Mouse (Mus musculus) cerebellum, adult 9-10 months (tissue): ENCODE measurements around the gene Ltbp4.
A peak's percentile ranks its signal among the peaks of the same experiment; 100 is the strongest.

Source experiments
- DNase-seq: peaks from one replicate; pipeline ENCODE4 v3.0.0; 2022

The Ltbp4 gene

DNA sequence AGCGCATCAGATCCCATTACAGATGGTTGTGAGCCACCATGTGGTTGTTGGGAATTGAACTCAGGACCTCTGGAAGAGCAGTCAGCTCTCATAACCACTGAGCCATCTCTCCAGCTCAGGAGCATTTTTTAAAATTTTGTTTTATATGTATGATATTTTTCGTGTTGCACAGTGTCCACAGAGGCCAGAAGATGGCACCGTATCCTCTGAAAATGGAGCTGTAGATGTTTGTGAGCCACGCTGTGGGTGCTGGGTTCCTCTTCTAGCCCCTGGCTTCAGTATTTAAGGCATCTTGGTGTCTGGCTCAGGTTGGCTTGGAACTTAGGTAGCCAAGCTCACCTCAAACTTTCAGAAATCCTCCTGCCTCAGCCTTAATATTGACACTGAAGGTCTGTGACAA, 41.0 kb downstream of the Ltbp4 start:
- no peak for DNase-seq

DNA sequence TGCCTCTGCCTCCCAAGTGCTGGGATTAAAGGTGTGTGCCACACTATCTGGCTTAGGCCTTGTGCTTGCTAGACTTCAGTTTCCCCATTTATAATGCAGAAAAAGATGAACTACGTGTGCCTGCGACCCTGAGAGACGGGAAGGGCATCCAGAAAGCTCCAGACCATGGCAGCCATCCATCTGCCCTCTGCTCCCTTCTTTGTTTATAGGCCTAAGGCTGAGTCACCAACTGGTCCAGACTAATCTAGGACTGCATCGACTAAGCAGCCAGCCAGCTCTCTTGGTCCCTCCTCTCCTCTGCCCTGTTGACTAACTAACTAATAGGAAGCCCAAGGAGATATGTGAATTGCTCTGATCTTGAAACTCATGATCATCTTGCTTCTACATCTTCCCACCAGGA, 41.5 kb downstream of the Ltbp4 start:
- DNase-seq: no peak

DNA sequence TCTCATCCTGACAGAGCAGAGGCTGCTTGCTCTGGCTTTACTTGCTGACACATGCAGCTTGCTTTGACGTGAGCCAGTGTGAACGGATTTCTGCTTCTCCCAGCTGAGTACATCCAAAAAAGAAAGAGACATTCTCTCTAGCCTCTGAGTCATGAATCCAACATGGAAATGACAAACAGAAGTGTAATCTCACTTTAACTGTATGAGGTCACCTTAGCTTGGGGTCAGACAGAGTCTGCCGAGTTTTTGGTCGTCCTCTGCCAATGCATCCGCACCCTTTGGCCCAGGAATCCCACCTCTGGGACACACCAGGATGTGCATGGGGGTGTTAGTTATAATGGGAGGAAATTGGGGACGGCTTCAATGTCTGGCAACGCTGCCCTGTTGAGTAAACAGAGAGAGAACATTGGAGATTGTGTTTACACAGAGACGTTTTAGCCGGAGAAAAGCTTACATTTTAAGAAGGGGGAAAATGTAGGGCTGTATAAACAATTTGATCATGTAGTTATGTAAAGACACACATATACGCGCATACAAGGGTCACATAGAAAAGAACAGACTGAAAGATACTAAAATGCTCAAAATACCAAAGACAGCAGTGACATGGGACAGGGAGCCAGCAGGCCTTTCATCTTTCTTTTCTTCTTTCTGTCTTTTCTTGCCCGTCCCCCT, 45.6 kb downstream of the Ltbp4 start:
- no peak for DNase-seq

DNA sequence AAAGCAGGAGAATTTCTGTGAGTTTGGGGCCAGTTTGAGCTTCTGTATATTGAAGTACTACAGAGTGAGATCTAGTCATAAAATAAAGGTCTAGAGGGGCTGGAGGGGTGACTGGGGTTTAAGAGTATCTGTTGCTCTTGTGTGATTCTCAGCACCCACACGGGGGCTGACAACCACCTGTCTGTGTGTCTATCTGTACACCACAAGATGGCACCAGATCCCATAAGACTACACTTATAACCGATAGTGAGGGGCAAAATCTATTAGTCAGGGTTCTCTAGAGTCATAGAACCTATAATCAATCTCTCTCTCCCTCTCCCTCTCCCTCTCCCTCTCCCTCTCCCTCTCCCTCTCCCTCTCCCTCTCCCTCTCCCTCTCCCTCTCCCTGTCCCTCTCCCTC, 46.9 kb downstream of the Ltbp4 start:
- DNase-seq: no peak

DNA sequence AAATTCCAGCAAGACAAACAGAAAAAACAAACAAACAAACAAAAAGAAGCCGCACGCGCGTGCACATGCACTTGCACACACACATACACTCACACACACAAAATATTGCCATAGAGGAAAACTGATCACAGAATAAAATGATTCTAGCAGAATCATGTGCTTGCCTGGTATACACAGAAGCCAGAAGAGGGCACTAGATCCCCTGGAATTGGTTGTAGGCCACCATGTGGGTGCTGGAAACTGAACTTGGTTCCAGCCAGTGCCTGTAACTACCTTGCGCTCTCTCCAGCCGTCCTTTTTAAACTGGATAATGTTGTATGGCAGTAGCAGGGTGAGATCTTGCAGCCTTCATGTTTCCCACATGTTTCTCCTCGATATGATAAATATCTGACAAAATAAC, 48.8 kb downstream of the Ltbp4 start:
- DNase-seq: no peak

DNA sequence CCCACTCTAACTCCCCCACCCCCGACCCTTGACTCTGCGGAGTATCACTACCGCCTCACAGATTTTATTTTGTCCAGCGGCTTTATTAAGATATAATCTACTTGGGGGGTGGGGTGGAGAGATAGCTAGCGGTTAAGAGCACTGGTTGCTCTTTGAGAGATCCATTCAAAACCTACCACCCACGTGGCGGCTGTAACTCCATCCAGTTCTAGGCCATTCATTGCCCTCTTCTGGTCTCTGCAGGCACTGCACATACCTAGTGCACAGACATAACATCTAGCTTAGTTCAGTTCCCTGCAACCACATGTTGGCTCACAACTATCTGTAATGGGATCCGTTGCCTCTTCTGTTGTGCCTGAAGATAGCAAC, 51.8 kb downstream of the Ltbp4 start:
- DNase-seq: peak; percentile 59

DNA sequence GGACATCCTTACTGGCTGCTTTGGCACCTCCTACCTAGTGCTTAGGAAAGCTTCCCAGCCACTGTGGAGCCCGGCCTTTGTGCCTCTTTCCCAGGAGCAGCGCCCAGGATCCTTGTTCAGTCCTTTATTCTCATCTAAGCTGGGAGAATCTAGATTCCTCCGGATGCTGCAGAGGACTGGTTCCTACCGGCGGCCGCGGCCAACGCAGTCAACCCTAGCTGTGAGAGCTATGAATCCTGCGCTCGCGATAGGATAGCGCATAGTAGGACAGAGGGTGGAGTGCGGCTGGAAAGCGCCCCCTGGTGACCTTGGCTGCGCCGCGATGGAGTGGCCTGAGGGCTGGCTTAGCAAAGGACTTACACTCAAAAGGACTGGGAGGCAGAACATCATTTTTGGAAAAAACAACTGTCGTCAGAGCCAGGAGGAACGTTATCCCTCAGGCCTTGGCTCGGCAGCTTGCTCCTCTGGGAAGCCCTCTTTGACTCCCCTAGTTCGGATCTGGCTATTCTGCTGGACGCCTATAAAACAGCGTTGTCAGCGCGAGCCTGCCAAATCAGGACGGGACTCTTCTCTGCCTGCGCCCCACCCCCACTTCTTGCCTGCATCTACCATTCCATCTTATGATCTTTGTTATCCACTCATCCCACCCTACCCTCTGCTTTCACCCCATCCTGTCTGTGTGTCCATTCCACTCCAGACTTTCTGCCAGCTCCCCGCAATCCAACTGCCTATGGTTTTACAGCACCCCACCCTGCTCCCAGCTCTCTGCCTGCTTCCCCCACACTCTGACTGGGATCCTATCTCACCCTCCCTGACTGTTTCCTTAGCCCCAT, 52.4 kb downstream of the Ltbp4 start:
- DNase-seq: no peak

DNA sequence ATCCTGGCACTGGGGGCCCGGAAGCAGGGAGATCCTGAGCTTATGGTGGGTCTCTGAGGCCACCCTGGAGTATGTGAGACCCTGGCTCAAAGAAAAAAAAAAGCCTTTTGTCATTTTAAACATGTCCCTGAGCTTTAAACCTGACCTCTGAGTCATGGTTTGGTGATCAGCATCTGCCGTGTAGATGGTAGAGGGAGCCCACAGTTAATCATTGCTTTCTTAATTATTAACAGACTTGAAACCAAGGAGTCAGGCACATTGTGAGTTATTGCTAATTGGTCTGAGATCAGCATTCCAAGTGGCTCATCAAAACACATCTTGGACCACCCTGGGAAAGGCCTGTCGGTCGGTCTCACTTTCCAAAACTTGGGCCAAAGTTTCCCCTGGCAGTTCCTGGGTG, 55.3 kb downstream of the Ltbp4 start:
- no peak for DNase-seq

DNA sequence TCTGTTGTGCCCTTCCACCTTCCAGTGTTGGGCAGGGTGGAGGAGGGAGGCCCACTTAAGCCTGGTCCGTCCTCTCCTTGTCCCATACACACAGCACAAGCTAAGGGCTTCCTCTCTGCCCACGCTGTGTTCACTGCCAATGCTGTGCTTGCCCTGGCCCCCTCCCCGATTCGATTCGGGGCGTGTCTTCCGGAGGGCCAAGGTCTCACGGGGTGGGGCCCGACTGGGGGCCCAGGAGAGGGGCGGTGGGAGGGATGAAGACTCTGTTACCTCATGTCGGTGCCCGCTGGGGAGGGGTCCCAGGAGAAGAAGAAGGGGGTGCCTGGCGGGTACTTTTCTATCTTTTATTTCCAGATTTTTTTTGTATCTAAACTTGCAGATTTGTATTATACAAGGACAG, 55.8 kb downstream of the Ltbp4 start:
- no peak for DNase-seq

DNA sequence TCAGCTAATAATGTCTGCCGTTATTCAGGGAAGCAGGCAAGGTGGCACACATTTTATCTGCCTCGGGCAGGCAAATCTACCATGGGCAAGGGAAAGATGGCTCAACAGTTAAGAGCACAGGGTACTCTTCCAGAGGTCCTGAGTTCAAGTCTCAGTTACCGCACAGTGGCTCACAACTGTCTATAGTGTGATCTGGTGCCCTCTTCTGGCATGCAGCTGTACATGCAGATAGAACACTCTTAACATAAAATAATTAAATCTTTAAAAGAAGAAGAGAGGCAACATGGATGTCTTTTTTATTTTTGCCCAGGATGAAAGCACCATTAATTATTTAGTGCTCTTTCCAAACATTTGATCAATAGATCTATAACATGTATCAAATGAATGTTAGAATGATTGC, 60.3 kb downstream of the Ltbp4 start:
- no peak for DNase-seq

DNA sequence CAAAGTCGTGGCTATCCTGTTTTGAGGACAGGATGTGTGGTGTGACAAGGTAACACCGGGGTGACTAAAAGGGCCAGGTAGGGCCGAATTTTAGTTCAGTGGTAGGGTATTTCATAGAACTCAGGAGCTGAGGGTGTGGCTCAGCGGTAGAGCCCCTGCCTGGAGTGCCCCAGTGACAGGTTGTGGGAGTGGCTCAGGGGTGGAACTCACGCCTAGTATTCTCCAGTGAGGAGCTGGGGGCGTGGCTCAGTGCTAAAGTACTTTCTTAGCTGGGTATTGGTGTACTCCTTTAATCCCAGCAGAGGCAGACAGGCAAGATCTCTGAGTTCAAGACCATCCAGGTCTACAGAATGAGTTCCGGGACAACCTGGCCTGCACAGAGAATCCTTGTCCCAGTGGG, 61.5 kb downstream of the Ltbp4 start:
- DNase-seq: no peak

DNA sequence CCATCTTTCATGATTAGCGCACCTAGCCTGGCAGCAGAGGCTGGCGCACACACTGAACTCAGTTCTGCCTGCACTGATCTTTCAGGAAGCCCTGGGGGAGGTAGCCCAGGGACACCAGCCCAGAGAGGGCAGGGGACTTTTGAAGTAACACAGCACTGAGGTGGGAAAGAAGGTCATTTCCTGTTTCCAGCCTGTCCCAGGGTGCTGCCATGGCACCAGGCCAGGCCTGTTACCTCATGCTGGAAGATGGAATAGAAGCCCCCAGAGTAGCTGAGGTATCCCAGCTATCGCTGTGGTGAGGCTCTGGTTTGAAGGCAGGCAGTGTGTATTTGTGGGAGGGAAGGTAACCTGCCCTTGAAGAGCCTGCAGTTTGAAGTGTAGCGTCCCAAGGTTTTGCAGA, 62.6 kb downstream of the Ltbp4 start:
- DNase-seq: no peak

DNA sequence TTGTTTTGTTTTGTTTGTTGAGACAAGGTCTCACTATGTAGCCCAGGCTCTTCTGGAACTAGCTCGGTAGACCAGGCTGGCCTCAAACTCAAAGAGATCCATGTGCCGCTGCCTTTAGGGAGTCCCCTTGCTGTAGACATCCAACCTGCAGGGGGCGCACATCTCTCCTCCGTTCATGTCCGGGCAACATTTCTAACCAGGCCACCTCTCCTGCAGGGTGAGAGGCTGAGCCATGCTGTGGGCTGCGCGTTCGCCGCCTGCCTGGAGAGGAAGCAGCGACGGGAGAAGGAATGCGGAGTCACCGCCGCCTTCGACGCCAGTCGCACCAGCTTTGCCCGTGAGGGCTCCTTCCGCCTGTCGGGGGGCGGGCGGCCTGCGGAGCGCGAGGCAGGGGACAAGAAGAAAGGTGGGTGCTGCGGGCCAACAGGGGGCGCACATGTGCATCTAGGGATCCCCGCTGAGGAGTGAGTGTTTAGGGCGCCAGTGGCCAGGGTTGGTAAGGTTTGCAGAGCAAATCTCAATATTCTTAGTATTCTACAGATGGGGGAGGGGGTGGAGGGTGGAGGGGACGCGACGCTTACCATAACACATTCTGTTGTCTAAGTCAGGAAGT, 63.6 kb downstream of the Ltbp4 start:
- DNase-seq: no peak

DNA sequence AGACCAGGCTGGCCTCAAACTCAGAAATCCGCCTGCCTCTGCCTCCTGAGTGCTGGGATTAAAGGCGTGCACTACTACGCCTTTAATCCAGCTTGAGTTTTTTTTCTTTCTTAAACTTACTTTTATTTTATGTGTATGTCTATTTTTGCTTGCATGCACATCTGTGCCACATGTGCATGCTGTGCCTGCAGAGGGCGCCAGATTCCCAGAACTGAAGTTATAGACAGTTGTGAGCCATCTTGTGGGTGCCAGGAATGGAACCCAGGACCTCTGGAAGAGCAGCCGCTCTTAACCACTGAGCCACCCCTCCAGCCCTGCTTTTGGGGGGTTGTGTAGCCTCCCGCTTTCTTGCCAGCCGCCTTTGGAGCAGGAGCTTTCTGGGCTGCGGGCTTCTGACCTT, 66.1 kb downstream of the Ltbp4 start:
- DNase-seq: no peak

DNA sequence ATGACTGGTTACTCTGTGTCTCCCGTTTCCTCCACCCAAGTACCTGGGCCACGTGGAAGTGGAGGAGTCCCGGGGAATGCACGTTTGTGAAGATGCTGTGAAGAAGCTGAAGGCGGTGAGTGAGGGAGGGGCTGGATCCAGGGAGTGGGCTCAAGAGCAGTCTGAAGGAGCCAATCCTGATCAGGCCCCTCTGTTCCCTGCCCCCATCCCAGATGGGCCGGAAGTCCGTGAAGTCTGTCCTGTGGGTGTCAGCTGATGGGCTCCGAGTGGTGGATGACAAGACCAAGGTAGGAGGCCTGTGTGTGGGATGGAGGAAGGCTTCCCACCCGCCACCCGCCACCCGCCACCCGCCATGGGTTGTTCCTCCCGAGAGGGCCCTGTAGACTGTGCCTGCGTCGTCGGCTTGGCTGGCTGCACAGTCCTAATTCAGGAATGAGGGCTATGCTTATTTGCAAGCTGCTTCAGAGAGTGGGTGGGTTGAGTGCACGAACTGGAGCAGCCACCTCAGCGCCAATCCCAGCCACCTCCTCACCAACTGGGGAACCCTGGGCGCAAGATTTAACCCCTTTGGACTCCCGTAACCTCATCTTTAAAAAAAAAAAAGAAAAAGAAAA, 70.9 kb downstream of the Ltbp4 start:
- DNase-seq: no peak

DNA sequence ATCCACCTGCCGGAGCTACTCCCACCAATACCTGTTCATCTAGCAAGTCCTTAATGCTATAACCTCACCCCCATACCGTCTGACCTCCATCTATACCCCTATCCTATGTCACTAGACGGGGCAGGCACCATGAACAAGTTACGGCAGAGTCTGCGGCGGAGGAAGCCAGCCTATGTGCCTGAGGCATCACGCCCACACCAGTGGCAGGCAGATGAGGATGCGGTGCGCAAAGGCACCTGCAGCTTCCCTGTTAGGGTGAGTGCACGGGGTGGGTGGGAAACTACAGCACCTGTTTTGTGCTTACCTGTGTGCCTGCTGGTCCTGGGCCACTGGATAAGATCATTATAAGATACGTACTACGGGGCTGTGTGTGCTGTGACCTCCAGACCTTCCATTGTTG, 72.7 kb downstream of the Ltbp4 start:
- DNase-seq: no peak

DNA sequence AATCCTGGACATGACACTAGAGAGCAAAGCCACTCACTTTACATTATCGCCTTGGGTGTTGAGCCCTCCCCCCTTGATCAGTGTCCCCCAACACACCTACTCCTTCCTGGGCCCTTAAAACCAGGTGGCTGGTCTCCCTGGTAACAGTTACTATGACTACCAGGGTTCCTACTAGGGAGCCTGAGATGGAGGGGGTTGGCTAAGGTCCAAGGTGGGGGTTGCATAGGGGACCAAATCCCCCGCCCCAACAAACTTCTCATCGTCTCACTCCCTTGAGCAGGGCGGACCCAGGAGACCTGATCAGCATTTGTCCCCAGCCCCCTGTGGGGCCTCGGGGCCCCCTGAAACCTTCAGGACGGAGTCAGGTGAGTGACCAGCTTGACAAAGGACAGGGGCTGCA, 75.6 kb downstream of the Ltbp4 start:
- peak; percentile 40 for DNase-seq

DNA sequence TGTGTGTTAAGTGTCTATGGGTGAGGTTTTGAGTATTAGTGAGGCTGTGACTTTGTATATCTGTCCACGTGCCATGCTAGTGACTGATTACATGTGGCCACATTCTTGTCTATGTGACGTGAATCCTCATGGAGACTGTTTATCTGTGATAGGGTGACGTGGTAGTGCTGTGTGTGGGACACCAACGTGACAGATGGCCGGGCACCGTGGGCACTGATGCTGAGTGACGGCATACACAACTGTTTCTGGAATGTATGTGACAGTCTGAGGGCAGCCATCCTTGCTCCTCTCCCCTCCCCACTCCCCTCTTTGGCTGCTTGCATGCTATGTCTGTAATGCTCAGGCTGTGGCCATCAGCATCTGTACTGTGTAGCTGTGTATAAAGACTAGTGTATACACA, 76.6 kb downstream of the Ltbp4 start:
- peak; percentile 62 for DNase-seq

DNA sequence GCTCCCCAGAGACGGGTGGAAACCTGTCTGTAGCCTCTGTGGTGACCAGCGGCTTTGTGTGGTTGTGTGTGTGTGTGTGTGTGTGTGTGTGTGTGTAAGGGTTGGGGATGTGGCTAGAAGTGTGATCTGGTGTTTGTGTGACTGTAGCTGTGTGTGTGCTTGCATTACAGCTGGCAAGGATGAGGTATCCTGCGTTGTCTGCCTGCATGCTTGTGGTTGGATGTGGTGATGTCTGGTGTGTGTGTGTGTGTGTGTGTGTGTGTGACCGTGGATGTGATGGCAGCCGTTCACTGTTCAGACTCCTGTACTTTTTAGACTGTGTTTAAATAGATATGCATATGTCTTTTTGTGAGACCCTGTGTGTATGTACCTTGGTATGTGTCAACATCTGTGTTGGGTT, 77.7 kb downstream of the Ltbp4 start:
- peak; percentile 53 for DNase-seq

DNA sequence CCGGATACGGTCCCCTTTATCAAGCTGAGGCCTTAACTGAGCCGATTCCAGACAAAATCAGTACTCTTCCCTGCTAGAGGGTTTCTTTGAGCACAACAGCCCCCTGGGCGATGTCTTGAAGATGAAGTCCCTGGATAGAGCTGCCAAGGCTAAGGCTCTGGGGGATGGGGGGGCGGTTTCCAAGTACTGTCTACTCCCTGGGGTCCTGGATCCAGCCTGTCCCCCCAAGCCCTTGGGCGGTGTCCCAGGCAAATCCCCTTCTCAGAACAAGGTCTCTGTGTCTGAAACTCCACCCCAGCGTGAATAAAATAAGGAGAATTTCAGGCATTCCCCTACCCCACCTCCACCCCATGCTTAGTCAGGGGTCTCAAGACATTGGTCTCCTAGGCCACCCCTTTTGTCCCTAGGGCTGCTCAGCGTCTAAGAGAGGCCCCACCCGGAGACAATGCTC, 78.2 kb downstream of the Ltbp4 start:
- peak; percentile 72 for DNase-seq

DNA sequence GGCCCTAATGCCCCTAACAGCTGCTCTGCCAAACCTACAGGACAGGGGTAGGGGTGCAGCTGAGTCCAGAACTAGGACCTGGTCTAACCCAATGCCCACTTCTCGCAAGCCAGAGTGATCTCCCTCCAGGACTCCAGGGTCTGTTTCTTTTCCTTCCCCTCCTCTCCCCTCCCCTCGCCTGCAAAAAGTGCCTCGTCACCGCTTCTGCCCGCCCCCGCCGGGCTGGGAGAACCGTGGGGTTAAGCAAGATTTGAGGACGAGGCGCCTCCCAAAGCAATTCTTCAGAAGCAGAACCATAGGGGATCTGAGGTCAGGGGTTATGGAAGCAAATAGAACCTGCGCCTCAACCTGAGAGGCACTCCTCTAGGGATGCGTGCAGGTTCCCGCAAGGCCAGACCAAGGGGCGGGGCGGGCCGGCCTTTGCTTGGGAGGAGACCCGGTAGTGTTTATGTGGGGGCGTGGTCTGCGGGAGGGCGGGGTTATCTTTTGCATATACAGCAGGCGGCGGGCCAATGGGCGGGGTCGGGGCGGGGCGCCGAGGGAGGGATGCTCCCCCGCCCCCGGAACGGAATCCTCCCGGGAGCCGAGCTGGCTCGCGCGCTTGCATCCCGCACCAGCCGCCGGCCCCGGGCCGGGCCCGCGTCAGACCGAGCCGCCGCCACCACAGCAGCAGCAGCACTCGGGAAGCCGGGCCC, 79.1 kb downstream of the Ltbp4 start, which contains the start of gene Numbl:
Gene Numbl (plus strand): TSS at position 229 of the 695 bp plus-strand sequence.
- DNase-seq: peak; percentile 97

DNA sequence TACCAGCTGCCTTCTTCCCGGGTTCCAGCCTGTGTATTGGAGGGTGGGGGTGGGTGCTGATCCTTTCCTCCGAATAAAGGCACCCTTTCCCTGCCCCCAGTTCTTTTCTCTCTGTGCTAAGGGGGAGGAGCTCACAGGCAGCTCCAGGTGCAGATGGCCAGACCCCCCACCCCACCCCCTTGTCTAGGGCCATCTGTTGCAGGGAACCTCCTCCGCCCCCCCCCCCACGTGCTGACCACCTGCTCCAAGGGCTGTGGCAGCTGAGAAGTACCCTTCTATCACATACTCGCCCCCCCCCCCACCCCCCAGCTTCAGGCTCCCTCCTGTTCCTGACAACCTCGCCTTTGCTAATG, 79.7 kb downstream of the Ltbp4 start:
- peak; percentile 60 for DNase-seq
